In the genomic region with DNA sequence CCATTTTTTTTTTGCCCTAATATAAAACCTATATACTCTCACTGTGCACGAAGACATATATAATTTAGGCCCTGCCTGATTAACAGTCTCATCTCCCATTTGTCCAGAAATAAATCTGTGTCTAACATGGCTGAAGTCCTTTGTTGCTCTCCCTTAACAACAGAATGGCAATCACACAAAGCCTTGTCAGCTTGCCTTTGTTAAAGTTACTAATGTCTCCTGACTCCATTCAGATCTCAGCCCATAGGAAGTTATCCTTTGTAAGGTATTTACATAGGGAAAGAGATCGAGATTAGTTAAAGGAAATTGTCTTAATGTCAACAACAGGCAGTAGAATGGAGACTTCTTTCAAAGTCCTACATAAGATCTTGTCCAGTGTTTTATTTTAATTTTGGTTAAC, we compare ENCODE assay signal across 16 mouse cellular contexts.
"Had no signal": no experiment of that assay in that cellular context is flagged by ENCODE, and none has a peak within 500 bp of the region (broad histone marks: within the 10 kb centered on the region; RNA-seq: fewer than 3 reads in every experiment).

No protein-coding gene starts in this region.

- DNase-seq: lung, adult 18-20 months; lung, embryonic 14.5 days; lung, postnatal 10 days; lung, postnatal 4 days; midbrain, embryonic 14.5 days; retina, postnatal 1 day; right cerebral cortex, adult 18-20 months; right cerebral cortex, postnatal 25 days; right cerebral cortex, postnatal 4 days; spleen, adult 18-20 months; thymus, adult 18-20 months; thymus, postnatal 14 days; thymus, postnatal 36 days had no signal

- H3K9me3 ChIP-seq: midbrain, embryonic 12.5 days; neural tube, embryonic 12.5 days had no signal

- H3K27ac ChIP-seq: liver, embryonic 14.5 days; midbrain, embryonic 12.5 days; neural tube, embryonic 12.5 days had no signal

- H3K27me3 ChIP-seq: midbrain, embryonic 12.5 days had no signal

- H3K9ac ChIP-seq: liver, embryonic 14.5 days; lung, embryonic 14.5 days; midbrain, embryonic 12.5 days; neural tube, embryonic 12.5 days had no signal

- H3K4me3 ChIP-seq: midbrain, embryonic 12.5 days; neural tube, embryonic 12.5 days had no signal

- H3K4me1 ChIP-seq: midbrain, embryonic 12.5 days; neural tube, embryonic 12.5 days had no signal

- H3K4me2 ChIP-seq: lung, embryonic 14.5 days; midbrain, embryonic 12.5 days; neural tube, embryonic 12.5 days had no signal

- H3K36me3 ChIP-seq: midbrain, embryonic 12.5 days; neural tube, embryonic 12.5 days had no signal
